Mouse (Mus musculus) liver, adult 2 months (tissue): ENCODE results near the gene Akap8l.

Experiments used
- CTCF ChIP-seq: fragments of 200-500 bp; IDR thresholded peaks from 2 replicates; pipeline ENCODE4 v1.5.1; 2011; ENCODE audit warnings: low read depth, low read length, control low read depth
- POLR2A ChIP-seq: fragments of 200-500 bp; IDR thresholded peaks from 2 replicates; pipeline ENCODE4 v1.6.1; 2011; ENCODE audit warnings: low read length, control low read depth; ENCODE audit not compliant: insufficient read depth; ENCODE audit errors: extremely low read depth

DNA sequence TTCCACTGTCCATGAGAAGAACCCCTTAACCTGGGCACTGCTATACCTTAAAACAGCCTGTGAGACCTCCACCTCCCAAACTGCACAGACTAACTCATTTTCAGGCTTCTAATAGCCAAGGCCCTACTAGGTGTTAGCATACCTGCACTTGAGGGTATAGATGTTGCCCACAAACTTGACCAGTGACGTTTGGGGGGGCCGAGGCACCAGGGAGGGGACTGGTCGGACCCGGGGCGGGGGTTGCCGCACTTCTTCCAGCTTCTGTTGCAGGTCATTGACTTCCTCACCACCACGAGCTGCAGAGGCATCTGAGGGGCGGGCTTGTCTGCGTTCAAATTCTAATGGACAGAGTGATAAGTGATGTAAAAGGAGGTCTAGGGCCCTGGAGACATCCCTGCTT, 5.9 kb upstream of the Akap8l start:
- TF ChIP-seq POLR2A, result no peak
- TF ChIP-seq CTCF, result no peak
